Mouse (Mus musculus) c-Kit-positive CD71-negative TER-119-negative erythroid progenitor cells, embryonic 14.5 days (primary cell): Measurements from ENCODE around the gene Camta2.
A peak's percentile ranks its signal among the peaks of the same experiment; 100 is the strongest.

ENCODE experiments used
- DNase-seq: peaks from one replicate; pipeline ENCODE4 v3.0.0-alpha.2; 2013; ENCODE audit warnings: low read depth

The Camta2 gene

GRCm38 (mm10) chr11:70687601-70688199, at the start of gene Camta2:
Gene Camta2, minus strand, starts transcription at chr11:70688105.
- DNase-seq: peak; percentile 60

DNA sequence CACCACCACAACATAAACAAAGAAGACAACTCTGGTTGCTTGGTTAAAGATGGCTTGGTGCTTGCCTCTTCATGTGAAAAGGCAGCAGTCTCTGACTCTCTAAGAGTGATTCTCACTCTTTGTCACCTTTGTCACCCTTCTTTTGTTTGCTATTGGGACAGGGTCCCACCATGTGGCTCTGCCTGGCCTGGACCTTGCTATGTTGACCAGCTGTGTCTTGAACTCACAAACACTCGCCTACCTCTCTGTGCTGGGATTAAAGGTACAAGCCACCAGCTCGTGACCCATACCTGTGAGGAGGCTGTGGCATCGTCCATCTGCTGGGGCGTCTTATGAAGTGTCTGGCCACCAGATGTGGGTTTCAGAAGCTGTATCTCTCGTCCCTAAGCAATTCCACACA, 45.4 kb upstream of the Camta2 start:
- DNase-seq: no peak

GRCm38 (mm10) chr11:70731178-70731577, 43.3 kb upstream of the Camta2 start:
- DNase-seq: no peak

GRCm38 (mm10) chr11:70730427-70731038, 42.6 kb upstream of the Camta2 start:
- DNase-seq: no peak

- DNase-seq: no peak
Measured at GRCm38 (mm10) chr11:70727385-70727784, 39.5 kb upstream of the Camta2 start.

DNA sequence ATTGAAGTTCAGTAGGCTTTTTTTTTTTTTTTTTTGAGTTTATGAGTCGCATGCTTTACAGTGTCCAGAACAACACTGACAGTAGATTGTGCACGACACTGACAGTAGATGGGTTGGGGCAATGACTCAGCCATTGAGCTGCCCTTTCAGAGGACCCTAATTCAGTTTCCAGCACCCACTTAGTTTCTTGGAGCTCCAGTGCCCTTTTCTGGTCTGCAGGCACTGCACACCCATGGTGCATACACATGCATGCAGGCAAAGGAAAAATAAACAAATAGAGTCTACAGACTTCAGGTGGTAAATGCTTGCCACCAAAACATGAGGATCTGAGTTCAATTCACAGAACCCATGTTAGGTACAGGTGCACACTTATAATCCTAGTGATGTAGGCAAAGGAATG, 38.7 kb upstream of the Camta2 start:
- DNase-seq: no peak

GRCm38 (mm10) chr11:70724706-70725105, 36.8 kb upstream of the Camta2 start:
- no peak for DNase-seq

GRCm38 (mm10) chr11:70721072-70721471, 33.2 kb upstream of the Camta2 start:
- no peak for DNase-seq

GRCm38 (mm10) chr11:70720567-70720966, 32.7 kb upstream of the Camta2 start:
- peak; percentile 60 for DNase-seq

- no peak for DNase-seq
Measured at GRCm38 (mm10) chr11:70718481-70718880, 30.6 kb upstream of the Camta2 start.

DNA sequence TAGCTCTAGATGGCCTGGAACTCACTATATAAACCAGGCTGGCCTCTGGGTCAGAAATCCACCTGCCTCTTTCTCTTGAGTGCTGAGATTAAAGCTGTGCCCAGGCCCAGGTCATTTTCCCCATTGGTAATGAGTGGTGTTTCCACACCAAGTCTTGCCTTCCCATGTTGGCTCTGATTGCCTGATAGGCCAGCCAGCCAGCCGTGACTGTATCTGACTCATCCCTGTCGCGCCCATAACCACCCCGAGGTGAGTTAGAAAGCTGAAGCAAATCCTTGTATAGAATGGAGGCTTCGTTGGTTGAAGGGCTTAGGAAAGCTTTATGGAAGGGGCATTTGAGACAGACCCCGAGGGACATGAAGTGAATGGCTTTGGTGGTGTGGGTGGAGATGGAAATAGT, 27.9 kb upstream of the Camta2 start:
- DNase-seq: no peak

DNA sequence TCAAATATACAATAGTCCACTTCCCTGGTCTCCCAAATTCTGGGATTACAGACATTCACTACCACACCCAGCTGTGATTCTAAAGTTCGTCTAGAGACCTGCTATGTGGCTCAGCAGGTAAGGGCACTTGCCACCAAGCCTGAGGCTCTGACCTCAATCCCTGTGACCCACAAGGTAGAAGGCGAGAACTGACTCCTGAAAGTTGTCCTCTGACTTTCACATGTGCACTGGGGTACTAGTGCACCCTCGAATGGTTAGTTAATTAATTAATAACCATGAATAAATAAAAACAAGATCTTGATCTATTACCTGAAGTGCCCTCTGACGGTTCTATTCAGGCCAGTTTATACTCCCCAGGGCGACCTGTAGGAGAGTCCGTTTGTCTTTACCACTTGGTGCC, 25.3 kb upstream of the Camta2 start:
- DNase-seq: no peak

GRCm38 (mm10) chr11:70711026-70711425, 23.1 kb upstream of the Camta2 start:
- DNase-seq: no peak

DNA sequence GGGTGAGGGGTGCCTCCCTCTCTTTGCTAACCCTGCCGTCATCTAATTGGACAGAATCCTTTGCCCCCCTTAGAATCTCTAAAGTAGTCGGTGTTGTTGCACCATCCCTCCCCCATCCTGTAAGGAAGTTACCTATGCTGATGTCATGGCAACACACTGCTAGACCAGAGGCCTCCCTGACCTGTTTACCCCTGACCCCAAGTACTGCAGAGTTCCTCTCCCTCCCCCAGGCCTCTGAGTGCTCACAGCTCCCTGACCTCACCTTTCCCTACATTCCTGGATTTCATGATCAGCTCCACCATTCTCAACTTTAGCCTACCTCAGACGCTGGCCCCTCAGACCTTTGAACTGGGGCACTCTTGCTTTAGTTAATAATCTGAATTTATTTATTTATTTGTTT, 18.2 kb upstream of the Camta2 start:
- no peak for DNase-seq

DNA sequence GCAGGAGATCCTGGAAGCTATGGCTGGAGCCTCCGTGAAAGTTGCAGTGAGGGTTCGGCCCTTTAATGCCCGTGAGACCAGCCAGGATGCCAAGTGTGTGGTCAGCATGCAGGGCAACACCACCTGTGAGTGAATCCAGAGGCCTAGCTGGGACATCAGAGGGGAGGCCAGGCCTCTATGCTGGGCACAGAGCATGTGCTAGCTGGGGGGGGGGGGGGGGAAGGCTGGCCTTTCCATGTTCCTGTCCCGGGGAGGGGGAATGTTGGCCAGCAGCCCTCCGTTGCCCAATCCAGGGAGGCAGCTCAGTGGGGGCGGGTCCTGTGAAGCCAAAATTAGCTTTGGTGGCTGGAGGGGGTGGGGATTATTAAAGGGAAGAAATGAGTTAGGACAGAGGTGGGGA, 14.9 kb upstream of the Camta2 start:
- no peak for DNase-seq

DNA sequence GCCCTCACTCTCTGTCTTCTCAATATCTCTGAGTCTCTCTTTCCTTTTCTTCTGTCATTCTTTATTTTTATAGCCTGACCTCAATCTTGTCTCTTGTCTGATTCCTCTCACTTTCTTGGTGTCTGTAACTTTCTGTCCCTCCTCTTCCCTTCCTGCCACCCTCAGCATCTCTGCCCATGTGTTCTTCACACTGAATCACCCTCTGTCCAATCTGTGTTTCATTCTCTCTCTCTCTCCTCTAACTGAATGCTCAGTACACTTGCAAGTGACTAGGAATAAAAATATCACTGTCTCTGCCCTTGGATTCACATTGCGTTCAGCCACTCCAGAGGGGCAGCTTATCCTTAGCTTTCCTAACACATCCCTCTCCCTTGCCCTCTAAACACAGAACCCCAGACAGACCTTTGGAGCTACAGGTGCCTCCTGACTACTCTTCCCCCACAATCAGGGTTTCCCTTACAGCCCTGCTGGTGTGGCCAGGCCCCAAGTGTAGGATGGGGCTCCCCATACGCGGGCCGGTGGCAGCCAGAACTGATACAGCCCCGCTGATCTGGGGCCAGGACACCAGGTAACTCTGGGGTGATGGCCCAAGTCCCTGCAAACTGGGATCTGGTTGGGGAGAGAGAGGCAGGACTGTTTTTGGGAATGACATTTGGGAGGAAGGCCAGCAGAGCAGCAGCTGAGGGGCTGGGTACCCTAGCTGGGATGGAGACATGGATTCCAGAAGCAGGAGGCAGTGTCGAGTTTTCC, 14.3 kb upstream of the Camta2 start:
- no peak for DNase-seq

GRCm38 (mm10) chr11:70701221-70701955, 13.5 kb upstream of the Camta2 start:
- no peak for DNase-seq

DNA sequence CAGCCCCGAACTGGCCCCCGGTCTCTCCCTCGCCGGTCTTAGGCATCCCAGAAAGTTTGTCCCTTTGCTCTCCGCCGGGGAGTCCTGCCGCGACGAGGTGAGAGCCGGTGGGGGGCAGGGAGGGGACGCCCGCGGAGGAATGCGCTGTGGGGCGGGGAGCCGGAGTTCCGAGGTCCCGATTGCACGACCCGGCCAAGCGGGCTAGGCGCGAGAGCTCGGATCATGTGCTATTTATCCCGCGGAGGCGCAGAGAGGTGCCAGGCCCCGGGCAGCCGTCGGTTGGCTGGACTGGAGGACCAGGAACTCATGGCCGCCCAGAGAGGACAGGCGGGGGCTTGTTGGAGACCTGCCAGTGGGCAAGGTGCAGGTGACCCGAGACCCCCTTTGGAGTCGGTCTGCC, 12.7 kb upstream of the Camta2 start:
- DNase-seq: no peak

DNA sequence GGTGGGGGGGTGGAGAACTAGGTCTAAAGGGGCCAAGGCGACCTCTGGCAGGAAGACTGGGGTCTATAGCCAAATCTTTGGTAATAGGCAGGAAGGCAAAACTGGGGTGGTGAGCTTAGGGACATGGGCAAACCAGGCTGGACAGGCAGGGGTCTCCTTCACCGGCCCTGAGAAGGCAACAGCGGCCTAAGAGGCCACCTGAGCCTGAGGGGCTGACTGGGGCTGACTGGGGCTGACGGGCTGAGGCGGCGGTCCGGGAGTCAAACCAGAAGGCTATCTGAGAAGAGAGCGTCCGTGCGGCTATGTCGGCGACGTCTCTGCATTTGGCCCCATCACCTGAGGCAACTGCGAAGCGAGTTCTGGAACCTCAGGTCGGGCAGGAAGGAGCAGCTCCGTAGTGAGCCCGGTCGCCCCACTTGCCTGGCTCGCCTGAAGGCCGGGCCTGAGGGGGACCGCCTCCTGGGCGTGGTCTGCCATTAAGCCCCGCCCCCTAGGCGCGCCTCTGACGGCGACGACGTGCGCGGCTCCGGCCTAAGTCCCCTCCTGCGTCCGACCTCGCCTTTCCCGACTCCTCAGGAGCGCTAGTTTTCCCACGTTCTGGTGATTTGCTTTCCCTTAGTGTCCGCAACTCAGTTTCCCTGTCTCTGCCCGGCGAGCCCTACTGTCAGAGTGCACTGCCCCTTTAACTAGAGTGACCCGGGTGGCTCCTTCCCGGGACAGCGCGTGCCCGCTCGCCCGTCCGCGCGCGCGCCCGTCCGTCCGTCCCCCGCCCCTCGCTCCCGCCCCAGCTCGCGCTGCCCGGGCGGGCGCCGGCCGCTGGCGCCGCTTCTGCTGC, 12.0 kb upstream of the Camta2 start, which contains the start of the genes Inca1 and Kif1c:
Gene Inca1, minus strand, starts transcription at position 434 of the 835 bp plus-strand sequence.
Gene Kif1c, plus strand, starts transcription at position 827 of the 835 bp plus-strand sequence.
- DNase-seq: peak; percentile 79

DNA sequence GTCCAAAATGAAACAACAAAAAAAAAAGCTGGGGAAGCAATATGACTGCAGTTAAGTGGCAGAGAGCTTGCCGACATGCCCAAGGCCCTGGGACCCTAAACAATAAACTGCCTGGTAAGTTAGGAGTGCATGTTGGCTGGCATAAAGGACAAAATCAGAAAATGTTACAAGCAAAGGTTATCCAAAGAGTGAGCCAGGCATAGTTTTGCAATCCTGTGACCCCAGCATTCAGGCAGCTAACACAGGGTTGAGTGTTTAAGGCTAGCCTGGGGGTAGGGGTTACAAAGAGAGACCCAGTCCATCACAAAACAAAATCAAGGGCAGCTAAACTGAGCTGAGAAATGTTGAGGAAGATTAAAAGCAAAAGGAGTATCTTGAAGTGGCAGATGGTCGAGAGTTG, 11.1 kb upstream of the Camta2 start:
- DNase-seq: no peak

DNA sequence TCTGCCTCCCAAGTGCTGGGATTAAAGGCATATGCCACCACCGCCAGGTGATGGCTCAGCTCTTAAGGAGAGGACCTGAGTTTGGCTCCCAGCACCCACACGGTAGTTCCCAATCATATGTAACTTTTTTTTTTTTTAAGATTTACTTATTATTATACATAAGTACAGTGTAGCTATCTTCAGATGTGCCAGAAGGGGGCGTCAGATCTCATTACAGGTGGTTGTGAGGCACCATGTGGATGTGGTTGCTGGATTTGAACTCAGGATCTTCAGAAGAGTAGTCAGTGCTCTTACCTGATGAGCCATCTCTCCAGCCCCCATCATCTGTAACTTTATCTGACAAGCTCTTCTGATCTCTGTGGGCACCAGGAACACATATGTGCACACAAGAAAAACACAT, 9.5 kb upstream of the Camta2 start:
- no peak for DNase-seq

GRCm38 (mm10) chr11:70693504-70693903, 5.6 kb upstream of the Camta2 start:
- DNase-seq: no peak
